Mouse (Mus musculus): ENCODE data around the gene Kcnj11.

The Kcnj11 gene

DNA sequence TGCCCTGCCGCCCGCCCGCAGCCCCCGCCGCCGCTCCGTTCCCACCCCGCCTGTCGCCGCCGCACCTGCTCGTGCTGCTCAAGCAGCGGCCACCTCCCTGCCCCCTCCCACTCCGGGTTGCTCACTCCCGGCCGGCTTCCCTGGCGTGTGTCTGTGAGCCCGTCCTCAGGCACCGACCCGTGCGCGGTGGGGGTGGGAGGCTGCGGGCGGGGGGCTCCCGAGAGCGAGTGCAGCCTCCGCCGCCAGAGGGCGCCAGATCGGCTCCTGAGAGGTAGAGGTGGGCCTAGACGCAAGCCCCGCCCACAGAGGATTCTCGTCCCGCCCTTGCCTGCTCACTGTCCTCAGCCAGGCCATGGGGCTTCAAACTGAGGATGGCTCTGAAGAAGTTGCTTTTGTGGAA lies at the start of gene Kcnj11:
Gene Kcnj11 (minus strand): TSS at position 202 of the 400 bp plus-strand sequence.
- in situ Hi-C loops (cut with MboI, MseI) = no loop called here

DNA sequence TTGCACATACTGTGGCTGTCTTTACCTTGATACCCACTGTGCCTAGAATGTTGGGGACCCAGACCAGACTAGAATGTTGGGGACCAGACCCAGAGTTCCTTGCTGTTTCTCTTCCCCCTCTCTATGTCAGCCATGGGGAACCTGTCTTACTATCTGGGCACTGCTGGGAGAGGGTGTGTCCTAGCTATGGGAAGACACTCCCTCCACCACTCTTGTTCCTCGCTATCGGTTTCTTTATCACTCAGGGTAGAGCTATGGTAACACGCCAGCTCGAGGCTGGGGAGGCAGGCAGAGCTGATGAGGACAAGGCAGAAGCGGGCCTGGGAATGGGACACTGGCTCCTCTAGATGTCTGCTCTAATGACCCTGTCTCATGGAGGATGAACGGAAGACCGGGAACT lies 46.9 kb upstream of the Kcnj11 start:
- in situ Hi-C loops (cut with MboI, MseI) = no loop called here

DNA sequence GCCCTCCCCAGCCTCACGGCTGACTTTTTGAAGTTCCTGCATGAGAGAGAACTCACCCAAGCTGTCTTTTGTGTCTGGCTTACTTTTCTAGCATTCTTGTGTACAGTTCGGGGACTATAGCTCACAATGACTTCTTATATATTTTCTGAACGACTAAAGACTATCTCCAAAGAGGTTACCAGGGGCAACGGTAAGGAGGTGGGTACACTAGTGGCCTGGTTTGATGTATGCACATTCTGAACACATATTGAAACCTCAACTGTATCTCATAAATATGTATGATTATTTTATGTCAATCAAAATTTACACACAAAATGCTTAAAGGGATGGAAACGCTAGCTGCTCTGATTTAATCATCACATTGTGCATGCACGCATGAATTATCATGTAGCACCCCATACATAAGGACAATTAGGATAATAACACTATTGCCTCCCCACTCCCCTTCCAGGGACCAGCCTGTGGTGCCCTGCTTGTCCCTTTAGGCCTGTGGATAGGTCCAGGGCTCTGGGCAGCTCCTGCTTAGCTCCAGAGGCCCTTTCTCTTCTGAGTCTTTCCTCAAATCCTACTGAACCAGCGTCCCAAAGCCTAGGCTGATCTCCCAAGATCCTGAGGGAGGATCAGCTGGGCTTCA lies 46.2 kb upstream of the Kcnj11 start:
- in situ Hi-C loops (cut with MboI, MseI) = no loop called here

DNA sequence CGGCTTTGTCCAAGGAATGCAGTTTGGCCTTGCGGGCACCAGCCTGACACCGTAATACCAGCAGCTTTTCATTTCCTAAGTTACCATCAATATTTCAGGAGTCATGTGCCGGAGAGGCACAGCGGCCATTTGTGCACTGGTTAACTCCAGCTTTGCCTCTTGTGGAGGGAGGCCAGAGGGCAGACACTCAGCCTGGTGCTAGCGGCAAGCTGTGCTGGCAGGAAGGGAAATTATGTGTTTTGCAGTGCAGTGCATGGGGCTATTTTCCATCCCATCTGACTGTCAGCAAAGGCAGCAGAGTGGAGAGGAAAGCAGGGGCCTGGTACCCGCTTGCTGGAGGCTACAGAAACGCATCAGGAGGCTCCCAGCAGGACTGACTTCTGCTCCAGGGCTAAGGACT lies 43.5 kb upstream of the Kcnj11 start:
- in situ Hi-C loops (cut with MboI, MseI) = no loop called here

DNA sequence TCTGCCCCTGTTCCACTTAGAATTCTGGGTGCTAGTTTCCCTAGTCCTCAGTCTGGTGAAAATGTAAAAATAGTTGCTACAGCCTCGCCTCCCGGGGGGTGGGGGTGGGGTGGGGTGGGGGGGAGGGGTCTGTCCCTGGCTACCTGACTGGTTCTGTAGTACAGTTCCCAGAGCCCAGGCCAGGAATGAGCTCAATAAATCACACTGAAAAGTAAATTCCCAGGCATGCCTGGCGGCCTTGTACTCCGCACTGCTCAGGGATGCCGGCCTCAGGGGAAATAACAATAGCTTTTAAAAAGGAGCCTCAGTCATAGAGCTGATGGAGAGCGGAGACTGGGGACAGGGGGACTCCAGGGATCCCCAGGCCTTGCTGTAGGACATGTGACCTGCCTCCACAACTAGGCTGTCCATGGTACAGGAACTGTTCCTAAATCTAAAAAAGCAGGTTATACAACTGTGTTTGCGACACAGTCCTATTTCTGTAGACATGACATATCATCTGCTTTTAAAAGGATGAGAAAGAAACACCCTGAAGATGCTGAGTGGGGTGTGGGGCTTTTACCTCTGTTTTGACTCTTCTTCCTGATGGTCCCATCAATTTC lies 37.9 kb upstream of the Kcnj11 start:
- in situ Hi-C loops (cut with MboI, MseI) = no loop called here

DNA sequence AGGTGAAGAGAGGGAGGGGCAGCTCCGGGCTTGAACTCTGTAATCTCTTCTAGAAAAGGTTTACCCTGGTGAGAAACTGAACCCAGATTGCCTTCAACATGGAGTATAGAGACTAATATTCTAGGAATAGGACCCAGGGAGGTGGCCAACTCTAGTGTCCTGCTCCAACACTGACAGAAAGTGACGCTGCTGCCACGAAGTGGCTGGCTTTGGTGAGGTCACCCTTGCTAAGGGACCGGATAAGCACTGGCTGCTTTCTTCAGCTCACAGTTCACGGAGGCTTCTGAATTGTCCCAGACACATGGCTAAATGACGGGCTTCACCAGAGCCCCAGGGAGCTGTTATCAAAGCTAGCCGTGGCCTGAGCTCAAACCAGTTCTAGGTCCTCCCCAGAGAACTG lies 33.3 kb upstream of the Kcnj11 start:
- in situ Hi-C loops (cut with MboI, MseI) = no loop called here

DNA sequence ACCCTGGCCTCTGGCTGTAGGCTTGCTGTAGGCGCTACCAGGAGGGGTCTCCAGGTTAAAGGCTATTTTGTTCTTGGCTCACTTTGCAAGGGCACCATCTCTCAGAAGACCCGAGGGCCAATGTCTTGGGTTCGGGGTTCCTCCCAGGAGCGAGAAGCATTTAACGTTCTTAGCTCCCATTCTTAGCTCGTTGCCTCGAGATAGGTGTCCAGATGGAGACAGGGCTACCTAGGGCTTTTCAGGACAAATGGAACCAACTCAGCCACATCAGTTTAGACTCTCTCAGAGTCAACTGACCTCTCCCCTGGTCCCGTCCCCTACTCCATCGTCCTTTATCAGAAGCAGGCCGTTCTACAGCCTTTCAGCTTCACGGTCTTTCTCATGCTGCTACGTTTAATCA lies 31.7 kb upstream of the Kcnj11 start:
- in situ Hi-C loops (cut with MboI, MseI) = no loop called here

DNA sequence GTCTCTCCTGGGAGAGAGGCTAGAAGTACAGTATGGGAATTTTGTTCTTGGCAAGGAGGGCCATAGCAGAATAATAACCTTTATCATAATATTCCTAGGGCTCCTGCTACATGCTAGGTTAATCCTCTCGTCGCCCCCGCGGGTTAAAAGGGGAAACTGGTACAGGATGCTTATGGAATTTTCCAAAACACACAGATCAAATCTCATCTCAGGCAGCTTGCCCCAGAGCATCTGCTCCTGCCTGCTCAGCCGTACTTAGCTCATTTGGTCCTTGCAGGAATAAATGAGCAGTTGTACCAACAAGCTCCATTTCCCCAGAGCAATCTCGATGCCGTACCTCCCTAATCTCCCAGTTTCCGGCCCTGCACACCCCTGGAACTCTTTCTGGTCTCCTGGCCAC lies 31.2 kb upstream of the Kcnj11 start:
- in situ Hi-C loops (cut with MboI, MseI) = no loop called here

DNA sequence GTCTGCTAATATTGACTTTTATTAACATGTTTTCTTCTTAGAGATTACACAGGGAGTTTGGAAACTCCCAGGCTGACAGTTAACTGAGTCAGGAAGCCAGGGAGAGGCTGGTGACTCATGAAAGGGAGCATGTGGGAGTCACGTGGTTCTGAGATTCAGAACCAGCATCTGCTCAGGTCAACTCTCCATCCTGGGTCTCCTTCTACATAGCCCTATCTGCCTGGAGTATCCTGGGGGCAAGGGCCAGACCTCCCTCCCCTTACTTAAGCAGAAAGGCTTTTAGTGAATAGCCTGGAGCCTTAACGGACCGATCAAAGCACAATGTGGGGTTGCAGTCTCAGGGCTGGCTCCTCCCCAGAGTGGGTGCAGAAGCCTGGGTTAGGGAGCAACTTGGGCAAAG lies 30.7 kb upstream of the Kcnj11 start:
- in situ Hi-C loops (cut with MboI, MseI) = no loop called here

DNA sequence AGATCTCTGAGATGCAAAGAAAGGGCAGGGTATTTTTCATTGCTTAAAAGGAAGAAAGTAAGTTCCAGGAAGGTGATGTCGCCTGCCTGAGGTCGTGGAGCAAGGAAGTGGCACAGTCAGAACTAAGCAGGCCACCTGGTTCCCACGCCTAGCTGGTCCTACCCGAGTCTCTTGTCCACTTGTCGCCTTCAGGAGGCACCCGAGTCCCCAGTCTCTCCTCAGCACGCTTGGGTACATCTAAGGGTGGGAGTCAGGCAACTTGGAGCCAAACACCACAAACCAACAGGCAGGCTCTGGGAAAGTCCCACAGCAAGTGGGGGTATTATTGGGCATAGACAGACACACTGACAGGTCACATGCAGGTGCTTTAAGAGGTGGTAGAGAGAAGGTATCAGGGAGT lies 30.2 kb upstream of the Kcnj11 start:
- in situ Hi-C loops (cut with MboI, MseI) = no loop called here

DNA sequence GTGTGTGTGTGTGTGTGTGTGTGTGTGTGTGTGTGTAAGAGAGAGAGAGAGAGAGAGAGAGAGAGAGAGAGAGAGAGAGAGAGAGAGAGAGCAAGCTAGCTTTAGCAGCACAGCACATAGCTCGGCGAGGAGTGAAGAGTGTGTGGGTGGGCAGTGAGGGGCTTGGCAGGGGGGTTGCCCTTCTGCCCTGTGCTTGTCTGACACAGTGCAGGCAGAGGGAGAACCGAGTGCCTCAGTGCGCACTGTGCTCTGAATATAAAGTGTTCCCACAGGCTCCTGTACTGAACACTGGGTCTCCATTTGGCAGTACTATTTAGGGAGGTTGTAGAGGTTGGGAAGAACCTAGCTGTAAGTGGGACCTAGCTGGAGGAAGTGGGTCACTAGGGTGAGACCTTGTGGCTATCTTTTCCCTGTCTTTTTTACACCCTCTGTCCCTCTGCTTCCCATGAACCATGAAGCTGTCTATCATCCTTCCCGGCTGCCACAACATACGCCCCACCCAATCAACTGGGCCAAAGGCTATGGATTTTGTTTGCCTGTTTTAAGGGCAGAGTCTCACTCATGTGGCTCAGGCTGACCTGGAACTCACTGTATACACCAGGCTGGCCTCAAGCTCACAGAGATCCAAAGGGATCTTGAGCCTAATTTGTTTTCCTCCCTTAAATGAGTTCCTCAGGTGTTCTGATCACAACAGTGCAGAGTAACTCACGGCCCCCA lies 29.1 kb upstream of the Kcnj11 start:
- in situ Hi-C loops (cut with MboI, MseI) = no loop called here

DNA sequence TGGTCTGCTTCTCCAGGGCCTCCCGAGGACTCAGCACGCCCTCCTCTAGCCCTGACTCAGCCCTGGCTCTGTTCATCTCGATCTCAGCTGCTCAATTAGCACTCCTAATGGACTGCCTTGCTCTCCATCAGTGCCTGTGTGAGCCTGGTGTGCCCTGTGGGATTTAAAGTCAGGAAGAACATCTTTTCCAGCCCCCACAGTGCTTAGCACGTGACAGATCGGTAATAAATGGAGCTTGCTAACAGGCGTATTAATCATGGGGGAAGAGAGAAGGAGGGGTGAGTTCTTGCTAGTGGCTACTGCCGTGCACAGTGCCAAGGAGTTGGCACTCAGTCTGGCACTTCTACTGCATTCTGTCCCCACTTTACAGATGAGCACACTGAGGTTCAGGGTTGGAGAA lies 27.6 kb upstream of the Kcnj11 start:
- in situ Hi-C loops (cut with MboI, MseI) = no loop called here

DNA sequence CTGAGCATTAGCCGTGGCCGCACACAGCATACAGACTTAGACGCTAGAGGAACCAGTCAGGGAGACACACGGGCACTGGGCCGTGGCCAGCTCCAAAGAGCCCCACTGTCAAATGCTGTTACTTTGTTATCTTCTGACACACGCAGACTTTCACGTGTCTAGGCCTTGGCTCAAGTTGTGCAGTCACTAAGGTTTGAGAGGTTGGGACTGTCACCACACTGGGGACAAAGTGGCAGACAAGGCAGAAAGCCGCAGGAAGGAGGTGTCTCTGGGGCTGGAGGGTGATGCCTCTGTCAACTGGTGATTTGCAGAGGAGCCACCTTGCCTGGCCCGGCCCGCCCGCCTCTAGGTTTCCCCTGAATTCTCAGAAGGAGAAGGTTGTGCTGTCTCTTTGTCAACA lies 24.8 kb upstream of the Kcnj11 start:
- in situ Hi-C loops (cut with MboI, MseI) = no loop called here

DNA sequence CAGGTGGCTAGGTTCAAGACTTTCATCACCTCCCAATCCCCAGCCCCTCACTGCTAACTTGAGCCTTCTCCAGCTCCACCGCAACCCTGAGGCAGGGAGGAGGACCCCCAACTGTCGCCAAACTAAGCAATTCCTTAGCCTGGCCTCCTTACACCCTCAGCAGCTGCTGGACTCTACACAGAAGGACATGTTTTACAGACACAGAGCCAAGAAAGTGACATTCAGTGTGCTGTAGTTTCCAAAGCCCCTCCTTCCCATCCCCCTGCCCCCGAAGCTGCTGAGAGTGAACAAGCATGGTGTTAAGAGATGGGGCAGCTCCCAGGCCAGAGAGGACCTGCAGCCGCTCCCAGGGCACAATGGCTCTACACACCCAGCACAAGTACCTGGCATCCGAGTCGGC lies 23.9 kb upstream of the Kcnj11 start:
- in situ Hi-C loops (cut with MboI, MseI) = no loop called here

DNA sequence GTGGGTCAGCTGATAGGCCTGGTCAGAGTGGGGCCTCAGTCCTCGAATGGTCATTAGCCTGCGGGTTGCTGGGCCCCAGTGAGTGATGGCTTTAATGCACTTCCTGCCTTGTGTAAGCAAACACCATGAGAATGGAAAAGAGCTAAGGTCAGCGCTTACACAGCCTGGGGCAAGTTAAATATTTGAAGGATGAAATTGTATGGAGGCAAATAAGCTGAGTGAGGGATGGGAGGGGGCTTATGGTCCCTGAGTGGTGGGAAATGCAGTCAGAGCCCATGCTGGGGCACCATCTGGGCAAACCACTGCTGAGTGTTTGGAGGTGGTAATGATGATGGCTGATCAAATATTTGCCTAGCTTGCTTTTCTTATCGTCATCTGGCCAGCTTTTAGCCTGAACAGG lies 22.4 kb upstream of the Kcnj11 start:
- in situ Hi-C loops (cut with MboI, MseI) = no loop called here

DNA sequence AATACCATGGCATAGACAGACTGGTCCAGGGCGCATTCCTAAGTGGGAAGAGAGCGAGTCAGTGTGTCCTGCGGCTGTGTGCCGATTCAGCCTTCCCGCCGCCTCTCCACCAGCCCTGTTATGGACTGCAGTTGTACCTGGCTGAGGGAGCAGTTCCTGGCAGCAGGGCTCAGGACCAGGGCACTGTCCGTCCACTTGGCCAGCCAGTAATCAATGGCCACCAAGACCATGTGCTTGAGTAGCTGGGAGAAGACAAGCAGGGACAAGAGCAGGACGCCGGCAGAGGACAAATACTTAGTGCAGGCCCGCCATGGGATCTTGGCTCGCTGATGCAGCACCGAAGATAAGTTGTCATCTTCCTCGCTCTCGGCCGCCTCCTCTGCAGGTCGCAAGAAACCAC lies 16.5 kb upstream of the Kcnj11 start:
- in situ Hi-C loops (cut with MboI, MseI) = no loop called here

DNA sequence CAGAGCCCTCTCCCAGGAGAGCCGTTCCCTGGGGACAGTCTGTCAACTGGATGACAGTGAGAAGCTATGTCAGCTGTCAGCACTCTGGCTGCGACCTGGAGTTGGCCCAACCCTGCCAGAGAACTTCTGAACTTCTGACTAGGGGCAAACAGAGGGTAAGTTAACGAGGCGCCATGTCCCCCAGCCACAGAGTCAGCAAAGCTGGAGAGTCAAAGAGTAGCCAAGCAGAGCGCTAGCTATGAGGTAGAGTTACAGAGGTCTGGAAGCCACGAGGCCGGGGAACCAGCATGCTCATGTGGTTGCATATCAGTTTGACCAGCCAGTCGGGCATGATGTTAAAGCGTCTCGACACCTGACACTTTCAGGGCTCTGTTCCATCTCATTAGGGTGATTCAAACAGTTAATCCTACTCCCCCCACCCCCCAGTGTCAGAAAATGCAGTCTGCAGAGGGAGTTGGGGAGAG lies 15.6 kb upstream of the Kcnj11 start:
- in situ Hi-C loops (cut with MboI, MseI) = no loop called here

DNA sequence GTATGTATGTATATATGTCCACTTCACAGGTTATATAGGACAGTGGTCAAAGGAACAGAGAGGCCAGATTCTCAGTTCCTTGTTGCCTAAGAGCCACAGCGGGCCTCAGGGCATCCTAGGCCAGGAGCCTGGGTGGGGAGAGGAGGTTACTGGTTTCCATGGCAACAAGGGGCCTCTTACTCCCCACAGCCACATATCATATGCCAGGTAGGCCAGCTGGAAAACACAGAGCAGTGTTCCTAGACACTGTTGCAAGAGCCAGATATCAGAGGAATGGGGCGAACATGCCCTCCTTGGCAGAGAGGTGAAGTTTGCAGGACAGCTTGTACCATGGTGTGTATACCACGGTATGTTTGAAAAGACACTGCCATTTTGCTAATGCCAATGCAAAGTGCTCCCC lies 12.9 kb upstream of the Kcnj11 start:
- in situ Hi-C loops (cut with MboI, MseI) = no loop called here

DNA sequence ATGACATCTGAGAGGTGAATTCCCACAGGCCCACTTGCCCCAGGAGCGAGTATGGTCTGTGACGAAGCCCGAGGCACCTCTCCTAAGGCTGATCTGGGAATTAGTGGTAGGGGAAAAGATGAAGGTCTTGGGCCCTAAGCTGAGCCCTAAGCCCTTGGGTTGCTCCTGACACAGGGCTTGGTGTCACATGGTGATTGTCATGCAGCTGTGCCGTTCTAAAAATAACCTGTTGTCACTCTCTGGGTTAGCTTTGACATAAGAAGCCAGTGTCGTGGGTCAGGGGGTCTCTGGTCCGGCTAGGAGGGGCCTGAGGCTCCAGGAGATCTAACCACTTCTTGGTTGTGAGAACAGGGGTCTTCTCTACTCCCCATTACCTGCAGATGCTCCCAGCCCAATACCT lies 11.4 kb upstream of the Kcnj11 start:
- in situ Hi-C loops (cut with MboI, MseI) = no loop called here

DNA sequence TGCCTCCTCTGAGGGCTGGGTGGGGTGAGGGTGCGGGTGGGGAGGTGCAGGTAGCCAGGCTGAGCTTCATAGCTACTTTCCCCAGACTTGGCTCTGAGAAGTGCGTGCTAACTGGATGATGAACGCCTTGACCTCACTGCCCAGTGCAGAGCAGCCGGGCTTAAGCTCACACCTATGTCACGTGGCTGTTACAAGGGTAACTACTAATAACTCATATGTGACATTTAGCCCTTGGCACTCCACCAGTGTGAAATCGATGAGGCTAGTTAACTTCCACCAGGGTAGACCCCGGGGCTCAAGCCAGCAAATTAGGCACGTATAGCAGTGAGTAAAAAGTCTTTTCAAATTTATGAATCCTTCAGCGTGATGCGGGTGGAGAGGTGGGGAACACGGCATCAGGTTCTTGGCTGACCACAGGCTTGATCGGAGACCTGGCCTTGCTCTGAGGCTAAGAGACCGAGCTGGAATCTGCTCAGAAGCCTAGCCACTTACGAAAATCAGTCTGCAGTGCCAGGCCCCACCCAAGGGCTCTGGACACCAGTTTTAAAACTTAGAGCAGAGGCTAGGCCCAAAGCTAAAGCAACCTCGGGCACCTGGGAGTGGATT lies 10.8 kb upstream of the Kcnj11 start:
- in situ Hi-C loops (cut with MboI, MseI) = no loop called here

DNA sequence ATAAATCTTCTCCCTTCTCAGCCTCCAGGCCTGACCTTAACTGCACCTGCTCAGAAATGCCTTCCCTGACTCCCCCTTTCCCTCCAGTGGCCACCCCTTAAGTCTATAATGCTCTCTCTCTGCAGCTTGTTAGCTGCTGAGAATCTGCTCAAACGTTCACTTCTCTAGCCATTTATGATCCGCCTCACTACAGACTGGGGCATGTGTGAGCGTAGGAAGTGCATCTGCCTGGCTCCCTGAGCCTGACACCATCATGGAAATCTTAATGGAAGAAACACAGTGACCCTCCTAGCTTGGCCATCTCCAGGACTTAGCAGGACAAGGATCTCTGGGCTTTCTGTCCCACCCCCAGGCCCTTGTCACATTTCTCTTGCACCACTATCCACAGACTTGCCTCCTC lies 9.5 kb upstream of the Kcnj11 start:
- in situ Hi-C loops (cut with MboI, MseI) = no loop called here

DNA sequence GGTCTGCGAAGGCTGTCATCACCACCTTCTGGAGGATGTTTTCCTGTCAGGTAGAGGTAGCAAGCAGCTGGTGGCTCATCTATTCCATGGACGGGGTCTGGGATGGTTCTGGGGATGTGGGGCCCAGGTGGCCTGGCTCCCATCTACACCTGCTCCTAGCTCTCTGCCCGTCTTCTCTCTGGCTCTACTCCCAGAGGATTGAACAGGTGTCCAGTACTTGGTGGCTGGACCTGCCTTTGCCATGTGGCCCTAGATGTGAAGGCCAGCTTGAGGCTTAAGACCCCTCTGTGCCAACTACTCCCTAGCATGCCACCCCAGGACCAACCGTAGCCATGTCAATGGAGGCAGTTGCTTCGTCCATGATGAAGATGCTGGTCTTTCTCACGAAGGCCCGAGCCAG lies 4.9 kb upstream of the Kcnj11 start:
- in situ Hi-C loops (cut with MboI, MseI) = no loop called here
